Mouse (Mus musculus) brain, embryonic 18.5 days (tissue): Measurements from ENCODE around the gene Olfr1151.

ENCODE experiments used
- DNase-seq: peaks from one replicate; pipeline ENCODE4 v3.0.0-alpha.2; 2012; ENCODE audit warnings: low read depth, low spot score

The Olfr1151 gene

GRCm38 (mm10) chr2:87855562-87855961 lies at the start of gene Olfr1151:
Gene Olfr1151, plus strand, starts transcription at chr2:87855862.
- DNase-seq = no peak

DNA sequence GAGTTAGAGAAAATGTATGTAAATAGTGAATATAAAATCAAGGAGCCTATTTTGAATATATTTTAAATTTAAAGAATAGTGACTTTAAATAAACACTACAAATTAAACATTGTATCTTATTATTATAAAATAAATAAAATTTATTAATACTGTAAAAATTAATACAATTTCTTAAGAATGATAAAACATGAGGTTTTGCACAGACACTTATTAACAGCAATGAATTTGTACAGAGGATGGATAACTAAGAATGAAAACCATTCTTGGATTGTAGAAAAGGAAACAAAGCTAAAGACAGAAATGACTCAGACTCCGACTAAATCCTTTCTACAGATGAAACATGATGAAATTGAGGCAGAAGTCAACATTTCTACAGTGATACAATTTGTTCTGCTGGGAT lies 46.1 kb upstream of the Olfr1151 start, which contains the start of gene Olfr1145:
Gene Olfr1145, plus strand, starts transcription at position 301 of the 400 bp plus-strand sequence.
- DNase-seq = no peak

GRCm38 (mm10) chr2:87830233-87830632 lies 25.4 kb upstream of the Olfr1151 start, which contains the start of gene Olfr1148:
Gene Olfr1148, plus strand, starts transcription at chr2:87830533.
- no peak for DNase-seq

- DNase-seq = no peak
These were observed 12.0 kb upstream of the Olfr1151 start, which contains the start of gene Olfr1150-ps1 for GRCm38 (mm10) chr2:87843693-87844092. Gene Olfr1150-ps1, plus strand, starts transcription at chr2:87843993.

GRCm38 (mm10) chr2:87866192-87866591 lies 10.5 kb downstream of the Olfr1151 start, which contains the start of gene Olfr1152:
Gene Olfr1152, plus strand, starts transcription at chr2:87866492.
- DNase-seq = no peak

DNA sequence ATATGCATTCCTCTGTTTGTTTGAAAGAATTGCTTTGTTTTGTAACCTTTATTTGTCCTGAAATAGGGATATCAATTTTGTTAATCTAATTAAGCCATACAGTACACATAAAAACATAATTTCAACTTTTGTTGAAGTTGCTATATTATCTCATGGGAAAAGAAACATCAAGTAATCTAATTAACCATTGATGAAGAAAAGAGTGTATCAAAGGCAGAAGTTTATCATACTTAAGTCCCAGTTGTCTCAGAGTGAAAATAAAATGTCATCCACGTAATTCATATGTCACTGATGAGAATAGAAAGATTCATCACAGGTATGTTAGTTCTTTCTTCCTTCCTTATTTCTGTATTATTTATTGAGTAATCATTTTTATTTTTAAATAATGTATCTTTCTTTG lies 39.0 kb downstream of the Olfr1151 start, which contains the start of gene Olfr1153:
Gene Olfr1153, plus strand, starts transcription at position 301 of the 400 bp plus-strand sequence.
- no peak for DNase-seq

DNA sequence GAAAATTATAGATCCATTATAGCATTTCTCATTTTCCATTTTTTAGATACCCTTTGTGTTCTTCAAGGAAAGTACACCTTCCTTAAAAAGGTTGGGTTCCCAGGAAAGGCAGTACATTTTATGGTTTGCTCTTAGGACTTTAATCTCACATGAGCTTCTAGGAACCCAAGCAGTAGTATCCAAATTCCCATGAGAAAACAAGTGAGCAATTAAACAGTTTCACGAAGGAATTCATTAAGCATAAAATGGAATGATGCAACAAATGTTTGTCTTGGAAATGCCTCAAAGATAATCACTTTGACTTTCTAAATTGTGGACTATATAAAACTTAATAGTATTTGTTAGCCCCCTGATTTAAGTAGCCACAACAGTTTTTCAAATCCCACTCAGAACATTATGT lies 49.4 kb downstream of the Olfr1151 start, which contains the start of gene Olfr1154:
Gene Olfr1154, minus strand, starts transcription at position 101 of the 400 bp plus-strand sequence.
- no peak for DNase-seq
